Mouse (Mus musculus) lung, adult 10 weeks (tissue): ENCODE measurements around the gene Mical2. TPM values are rescaled to one million over a fixed set of nuclear protein-coding genes. Genes with fewer than 3 reads are reported as not detected.

Experiments used
- polyA plus RNA-seq: library from polyadenylated mRNA; stranded (reverse); fragments of 350-450 nt; fragmentation: Illumina TruSeq; extraction: RNeasy Lipid Tissue Mini Kit (QIAGEN cat#74804); gene quantifications from one replicate; pipeline ENCODE4 v1.2.3, GENCODE M21; 2014; ENCODE audit warnings: low read depth, low replicate concordance; ENCODE audit not compliant: insufficient read depth

Gene Mical2
- polyA plus RNA-seq, result 25.7 TPM

GRCm38 (mm10) chr7:112225615-112226262 is at the start of gene Mical2:
TSS of gene Mical2 (plus strand) at chr7:112225856.

GRCm38 (mm10) chr7:112427357-112428157 is 201.9 kb downstream of the Mical2 start, which contains the start of gene Parva:
TSS of gene Parva (plus strand) at chr7:112427505.

Other genes starting within 250 kb of the Mical2 start
- gene Usp47, start 202.4 kb upstream of the Mical2 start, polyA plus RNA-seq, result 19.9 TPM
- gene Dkk3, start 66.8 kb upstream of the Mical2 start, polyA plus RNA-seq, result 33.7 TPM
- 50.0 TPM for gene Parva, start 201.6 kb downstream of the Mical2 start, polyA plus RNA-seq